Mouse (Mus musculus) limb, embryonic 10.5 days (tissue): ENCODE measurements around the gene Rab25. TPM values are rescaled to one million over a fixed set of nuclear protein-coding genes. Genes with fewer than 3 reads are reported as not detected.

Experiments used
- DNase-seq: peaks from one replicate; pipeline ENCODE4 v3.0.0-alpha.2; 2017; ENCODE audit warnings: low spot score
- H3K27ac ChIP-seq: fragments of 300-500 bp; sonication (generic); 2 replicates; pipeline ENCODE4 v1.5.1; 2016; ENCODE audit warnings: mild to moderate bottlenecking
- H3K27me3 ChIP-seq: fragments of 300-500 bp; sonication (generic); 2 replicates; pipeline ENCODE4 v1.6.1; 2016; ENCODE audit warnings: low read depth, mild to moderate bottlenecking; ENCODE audit not compliant: poor library complexity, severe bottlenecking
- H3K36me3 ChIP-seq: fragments of 300-500 bp; sonication (generic); 2 replicates; pipeline ENCODE4 v1.6.1; 2016; ENCODE audit warnings: mild to moderate bottlenecking, moderate library complexity
- H3K4me1 ChIP-seq: fragments of 300-500 bp; sonication (generic); 2 replicates; pipeline ENCODE4 v1.6.1; 2016
- H3K4me3 ChIP-seq: fragments of 300-500 bp; sonication (generic); 2 replicates; pipeline ENCODE4 v1.5.1; 2016; ENCODE audit warnings: mild to moderate bottlenecking, moderate library complexity
- H3K9me3 ChIP-seq: fragments of 300-500 bp; sonication (generic); replicated peaks from 2 replicates; pipeline ENCODE4 v1.6.1; 2016; ENCODE audit warnings: mild to moderate bottlenecking
- WGBS: fragments of 180-500 bp; shearing (Covaris S2); methylation state at CpG from one replicate; pipeline ENCODE4 v1.1.7; 2016; 5-methylcytosine and 5-hydroxymethylcytosine counted together
- polyA plus RNA-seq: library from polyadenylated mRNA; unstranded; fragments of >200 nt; fragmentation: Nextera tagmentation; extraction: Ambion mirVana; gene quantifications from 2 replicates; pipeline ENCODE4 v1.2.1, GENCODE M21; 2016

Rab25 gene
- polyA plus RNA-seq, 1 experiment from 2014 or later = 3.7 TPM

GRCm38 (mm10) chr3:88533706-88534105, 14.4 kb downstream of the Rab25 start:
- Histone ChIP-seq H3K4me1 (peaks cover 71% of the 10 kb centered on the region), H3K9me3 (no peaks in the 10 kb centered on the region), H3K27me3 (no peaks in the 10 kb centered on the region), H3K4me3 (peak overlapping the region; percentile 86), H3K36me3 (peaks cover 55% of the 10 kb centered on the region), H3K27ac (peak overlapping the region; percentile 100)
- DNase-seq = peak; percentile 62
- 2% methylated on average over 3 of the region's 5 CpGs for WGBS

- under 1% methylated on average over 40 of the region's 40 CpGs for WGBS
- Histone ChIP-seq H3K4me1 (peaks cover 71% of the 10 kb centered on the region), H3K27me3 (no peaks in the 10 kb centered on the region)
Observed at GRCm38 (mm10) chr3:88532689-88533511, 15.2 kb downstream of the Rab25 start.

GRCm38 (mm10) chr3:88532299-88532674, 15.8 kb downstream of the Rab25 start, which contains the start of gene Mex3a:
TSS of gene Mex3a (plus strand) at chr3:88532395.
- Histone ChIP-seq H3K36me3 (peaks cover 48% of the 10 kb centered on the region), H3K27me3 (no peaks in the 10 kb centered on the region), H3K4me1 (peaks cover 71% of the 10 kb centered on the region), H3K9me3 (no peaks in the 10 kb centered on the region), H3K4me3 (peak within 1 kb of the TSS; percentile 86), H3K27ac (peak within 1 kb of the TSS; percentile 100)
- no peak for DNase-seq
- 1% methylated on average over 29 of the region's 31 CpGs for WGBS

More at GRCm38 (mm10) chr3:88532689-88533511, 15.2 kb downstream of the Rab25 start:
- H3K9me3 ChIP-seq = no peaks in the 10 kb centered on the region
- H3K36me3 ChIP-seq = peaks cover 49% of the 10 kb centered on the region
- peak overlapping the region; percentile 100 for H3K27ac ChIP-seq
- peak overlapping the region; percentile 86 for H3K4me3 ChIP-seq
- DNase-seq = peak; percentile 77

- H3K27ac ChIP-seq = peak overlapping the region; percentile 100
- peak; percentile 94 for DNase-seq
- H3K4me1 ChIP-seq = peaks cover 70% of the 10 kb centered on the region
- H3K4me3 ChIP-seq = peak overlapping the region; percentile 86
- under 1% methylated on average over 62 of the region's 63 CpGs for WGBS
- H3K36me3 ChIP-seq = peaks cover 41% of the 10 kb centered on the region
- H3K9me3 ChIP-seq = no peaks in the 10 kb centered on the region
- no peaks in the 10 kb centered on the region for H3K27me3 ChIP-seq
Observed at GRCm38 (mm10) chr3:88531348-88532298, 16.5 kb downstream of the Rab25 start.

- H3K27me3 ChIP-seq = no peaks in the 10 kb centered on the region
- peaks cover 65% of the 10 kb centered on the region for H3K4me1 ChIP-seq
- 10% methylated on average over 11 of the region's 11 CpGs for WGBS
- no peaks in the 10 kb centered on the region for H3K9me3 ChIP-seq
- H3K4me3 ChIP-seq = peak overlapping the region; percentile 86
- peak; percentile 71 for DNase-seq
- H3K36me3 ChIP-seq = peaks cover 32% of the 10 kb centered on the region
- H3K27ac ChIP-seq = peak overlapping the region; percentile 100
Observed at GRCm38 (mm10) chr3:88530082-88530864, 17.8 kb downstream of the Rab25 start.

- peak overlapping the region; percentile 100 for H3K27ac ChIP-seq
- WGBS = 34% methylated on average over 7 of the region's 7 CpGs
- H3K9me3 ChIP-seq = no peaks in the 10 kb centered on the region
- peak overlapping the region; percentile 86 for H3K4me3 ChIP-seq
- H3K4me1 ChIP-seq = peaks cover 56% of the 10 kb centered on the region
- no peaks in the 10 kb centered on the region for H3K27me3 ChIP-seq
- peak; percentile 53 for DNase-seq
- H3K36me3 ChIP-seq = peaks cover 32% of the 10 kb centered on the region
Observed at GRCm38 (mm10) chr3:88529204-88530000, 18.7 kb downstream of the Rab25 start.

- Histone ChIP-seq H3K27me3 (no peaks in the 10 kb centered on the region), H3K36me3 (peaks cover 32% of the 10 kb centered on the region), H3K4me1 (peaks cover 49% of the 10 kb centered on the region), H3K4me3 (no peak overlapping the region), H3K27ac (no peak overlapping the region), H3K9me3 (no peaks in the 10 kb centered on the region)
- 88% methylated on average over 11 of the region's 11 CpGs for WGBS
- no peak for DNase-seq
Observed at GRCm38 (mm10) chr3:88528646-88529045, 19.5 kb downstream of the Rab25 start.

- no peaks in the 10 kb centered on the region for H3K9me3 ChIP-seq
- peaks cover 48% of the 10 kb centered on the region for H3K4me1 ChIP-seq
- H3K27ac ChIP-seq = peak overlapping the region; percentile 72
- peak; percentile 37 for DNase-seq
- H3K27me3 ChIP-seq = no peaks in the 10 kb centered on the region
- peak overlapping the region; percentile 33 for H3K4me3 ChIP-seq
- WGBS = 17% methylated on average over 8 of the region's 8 CpGs
- peaks cover 40% of the 10 kb centered on the region for H3K36me3 ChIP-seq
Observed at GRCm38 (mm10) chr3:88527565-88527964, 20.5 kb downstream of the Rab25 start.

GRCm38 (mm10) chr3:88526157-88527131, 21.7 kb downstream of the Rab25 start:
- 0 out of 2 replicates have a peak overlapping the region, but pooled peaks have one; percentile 20 for H3K4me3 ChIP-seq
- H3K27ac ChIP-seq = no peak overlapping the region
- H3K4me1 ChIP-seq = peaks cover 48% of the 10 kb centered on the region
- H3K9me3 ChIP-seq = no peaks in the 10 kb centered on the region
- WGBS = 35% methylated on average over 17 of the region's 17 CpGs
- H3K36me3 ChIP-seq = peaks cover 46% of the 10 kb centered on the region
- DNase-seq = peak; percentile 97
- no peaks in the 10 kb centered on the region for H3K27me3 ChIP-seq

GRCm38 (mm10) chr3:88525021-88525420, 23.1 kb downstream of the Rab25 start:
- WGBS = 88% methylated on average over 5 of the region's 5 CpGs
- no peak for DNase-seq
- H3K9me3 ChIP-seq = no peaks in the 10 kb centered on the region
- no peak overlapping the region for H3K4me3 ChIP-seq
- H3K36me3 ChIP-seq = peaks cover 46% of the 10 kb centered on the region
- H3K27ac ChIP-seq = no peak overlapping the region
- peaks cover 41% of the 10 kb centered on the region for H3K4me1 ChIP-seq
- no peaks in the 10 kb centered on the region for H3K27me3 ChIP-seq

GRCm38 (mm10) chr3:88523027-88523426, 25.1 kb downstream of the Rab25 start:
- Histone ChIP-seq H3K27me3 (no peaks in the 10 kb centered on the region), H3K4me1 (peaks cover 26% of the 10 kb centered on the region)
- 88% methylated on average over 8 of the region's 8 CpGs for WGBS

More at GRCm38 (mm10) chr3:88523027-88523426, 25.1 kb downstream of the Rab25 start:
- no peak for DNase-seq
- Histone ChIP-seq H3K36me3 (peaks cover 42% of the 10 kb centered on the region), H3K4me3 (no peak overlapping the region), H3K9me3 (no peaks in the 10 kb centered on the region), H3K27ac (no peak overlapping the region)
